Mouse (Mus musculus) spleen, adult 2 months (tissue): Measurements from ENCODE around the gene Rptor. TPM values are rescaled to one million over a fixed set of nuclear protein-coding genes. Genes with fewer than 3 reads are reported as not detected.

ENCODE experiments used
- DNase-seq, 2 experiments: peaks; one replicate each; pipeline versions ENCODE4 v3.0.0 to v3.0.0-alpha.2; 2012 to 2021; ENCODE audit warnings: low spot score in 2 of 2, low read depth in 1 of 2
- H3K27ac ChIP-seq: fragments of 200-500 bp; 2 replicates; pipeline ENCODE4 v1.5.1; 2012; ENCODE audit warnings: low read length, inconsistent platforms; ENCODE audit not compliant: insufficient read depth
- H3K27me3 ChIP-seq: fragments of 200-500 bp; 2 replicates; pipeline ENCODE4 v1.6.1; 2012; ENCODE audit warnings: mild to moderate bottlenecking, moderate library complexity, low read length, inconsistent platforms; ENCODE audit not compliant: control insufficient read depth, insufficient read depth
- H3K36me3 ChIP-seq: fragments of 200-500 bp; 2 replicates; pipeline ENCODE4 v1.6.1; 2012; ENCODE audit warnings: mild to moderate bottlenecking, low read length, inconsistent platforms; ENCODE audit not compliant: control insufficient read depth, insufficient read depth
- H3K4me1 ChIP-seq: fragments of 200-500 bp; 2 replicates; pipeline ENCODE4 v1.6.1; 2011; ENCODE audit warnings: inconsistent platforms; ENCODE audit not compliant: control insufficient read depth, insufficient read depth, insufficient read length
- H3K4me3 ChIP-seq: fragments of 200-500 bp; 2 replicates; pipeline ENCODE4 v1.5.1; 2011; ENCODE audit warnings: mild to moderate bottlenecking, inconsistent platforms; ENCODE audit not compliant: insufficient read depth, insufficient read length; ENCODE audit errors: extremely low read depth
- CTCF ChIP-seq: fragments of 200-500 bp; IDR thresholded peaks from 2 replicates; pipeline ENCODE4 v1.5.1; 2011; ENCODE audit warnings: mild to moderate bottlenecking, inconsistent platforms; ENCODE audit not compliant: insufficient read depth, insufficient read length, insufficient replicate concordance; ENCODE audit errors: extremely low read depth
- POLR2A ChIP-seq: fragments of 200-500 bp; IDR thresholded peaks from 2 replicates; pipeline ENCODE4 v1.6.1; 2011; ENCODE audit warnings: low read depth, low read length, inconsistent platforms
- WGBS: fragments of 180-500 bp; shearing (Covaris S2); methylation state at CpG from one replicate; pipeline ENCODE4 v1.1.7; 2018; 5-methylcytosine and 5-hydroxymethylcytosine counted together
- polyA plus RNA-seq: library from polyadenylated mRNA; depleted of rRNA; stranded (reverse); fragments of >200 nt; gene quantifications from 2 replicates; pipeline ENCODE4 v1.2.3, GENCODE M21; 2012

The Rptor gene
- polyA plus RNA-seq, 1 experiment = 18.0 TPM

- 98% methylated on average over 5 of the region's 5 CpGs for WGBS
- Histone ChIP-seq H3K27me3 (no peaks in the 10 kb centered on the region), H3K4me3 (no peak overlapping the region), H3K36me3 (peaks cover 2% of the 10 kb centered on the region; the same call in 1 of the 2 replicates), H3K27ac (no peak overlapping the region), H3K4me1 (no peaks in the 10 kb centered on the region)
- DNase-seq = no peak
- no peak for TF ChIP-seq POLR2A
- no peak for TF ChIP-seq CTCF
Measured at GRCm38 (mm10) chr11:119766782-119767459, 164.2 kb downstream of the Rptor start.

DNA sequence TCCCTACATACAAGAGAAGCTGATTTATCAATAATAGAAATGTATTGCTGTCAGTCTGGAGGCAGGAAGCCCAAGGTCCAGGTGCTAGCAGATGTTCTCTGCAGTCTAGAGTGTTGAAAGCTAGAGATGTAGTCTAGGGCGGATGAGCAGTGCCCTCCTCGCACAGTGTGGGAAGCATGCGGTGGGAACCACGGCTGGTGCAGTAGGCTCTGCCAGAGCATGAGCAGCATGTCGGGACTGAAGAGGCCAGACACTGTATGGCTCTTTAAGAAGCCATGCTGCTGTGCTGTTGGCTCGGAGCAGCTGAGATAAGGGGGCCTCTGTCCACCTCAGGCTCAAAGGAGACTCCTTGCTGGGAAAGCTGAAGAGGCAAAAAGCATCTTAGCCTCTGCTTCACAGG lies 164.8 kb downstream of the Rptor start:
- H3K27me3 ChIP-seq = no peaks in the 10 kb centered on the region
- 90% methylated on average over 6 of the region's 6 CpGs for WGBS
- no peak for DNase-seq
- H3K36me3 ChIP-seq = peaks cover 2% of the 10 kb centered on the region; the same call in 1 of the 2 replicates
- H3K4me3 ChIP-seq = no peak overlapping the region
- H3K27ac ChIP-seq = no peak overlapping the region
- no peak for TF ChIP-seq CTCF
- TF ChIP-seq POLR2A = no peak
- H3K4me1 ChIP-seq = no peaks in the 10 kb centered on the region

DNA sequence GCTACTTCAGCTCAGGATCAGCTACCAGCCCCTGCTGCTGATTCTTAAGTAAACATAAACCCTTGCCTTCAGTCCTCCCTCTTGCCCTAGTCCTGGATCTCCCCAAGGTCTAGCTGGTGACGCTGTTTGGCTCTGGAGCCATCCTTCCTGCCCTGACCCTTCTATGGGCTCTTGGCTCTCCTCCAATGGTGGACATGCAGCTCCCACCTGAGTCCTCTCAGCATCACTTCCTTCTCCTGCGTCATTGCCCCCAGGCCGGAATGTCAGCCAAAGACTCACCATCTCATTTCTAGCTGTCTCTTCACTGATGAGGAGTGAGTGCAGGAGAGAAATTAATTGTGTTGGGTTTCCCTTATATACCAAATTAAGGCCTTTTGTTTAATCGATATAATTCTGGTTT lies 165.8 kb downstream of the Rptor start:
- TF ChIP-seq POLR2A = no peak
- TF ChIP-seq CTCF = no peak
- Histone ChIP-seq H3K4me1 (no peaks in the 10 kb centered on the region), H3K36me3 (peaks cover 2% of the 10 kb centered on the region; the same call in 1 of the 2 replicates), H3K4me3 (no peak overlapping the region), H3K27me3 (no peaks in the 10 kb centered on the region), H3K27ac (no peak overlapping the region)
- DNase-seq = no peak
- WGBS = 96% methylated on average over 4 of the region's 4 CpGs

GRCm38 (mm10) chr11:119769666-119770065 lies 167.0 kb downstream of the Rptor start:
- peaks cover 2% of the 10 kb centered on the region; the same call in 1 of the 2 replicates for H3K36me3 ChIP-seq
- WGBS = 90% methylated on average over 4 of the region's 4 CpGs
- no peak for TF ChIP-seq POLR2A
- H3K4me3 ChIP-seq = no peak overlapping the region
- H3K4me1 ChIP-seq = no peaks in the 10 kb centered on the region
- no peak for DNase-seq
- H3K27ac ChIP-seq = no peak overlapping the region
- H3K27me3 ChIP-seq = no peaks in the 10 kb centered on the region

DNA sequence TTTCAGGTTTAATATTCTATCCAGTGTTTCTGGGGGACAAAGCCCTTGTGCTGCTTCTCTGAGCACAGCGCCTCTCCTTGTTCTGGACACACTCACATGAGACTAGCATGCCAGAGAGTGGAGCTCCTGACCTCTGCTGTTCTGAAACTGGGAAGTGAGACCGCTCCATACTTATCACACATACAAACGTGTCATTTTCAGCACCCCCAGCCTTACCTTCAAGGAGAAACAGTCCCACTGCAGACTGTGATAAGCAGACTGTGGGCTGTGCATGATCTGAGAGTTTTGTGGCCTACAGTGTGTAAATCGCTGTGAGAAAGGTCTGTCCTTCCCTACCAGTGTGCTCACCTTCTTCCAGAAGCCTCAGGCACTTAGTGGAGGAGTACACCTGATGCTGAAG lies 168.3 kb downstream of the Rptor start:
- H3K4me3 ChIP-seq = no peak overlapping the region
- peaks cover 2% of the 10 kb centered on the region; the same call in 1 of the 2 replicates for H3K36me3 ChIP-seq
- no peaks in the 10 kb centered on the region for H3K27me3 ChIP-seq
- 82% methylated on average over 4 of the region's 4 CpGs for WGBS
- no peak overlapping the region for H3K27ac ChIP-seq
- no peaks in the 10 kb centered on the region for H3K4me1 ChIP-seq
- no peak for DNase-seq
- no peak for TF ChIP-seq POLR2A
- TF ChIP-seq CTCF = no peak

GRCm38 (mm10) chr11:119772896-119773295 lies 170.2 kb downstream of the Rptor start:
- TF ChIP-seq CTCF (no peak), POLR2A (no peak)
- Histone ChIP-seq H3K27ac (no peak overlapping the region), H3K36me3 (peaks cover 2% of the 10 kb centered on the region; the same call in 1 of the 2 replicates), H3K4me3 (no peak overlapping the region), H3K4me1 (no peaks in the 10 kb centered on the region), H3K27me3 (no peaks in the 10 kb centered on the region)
- 83% methylated on average over 3 of the region's 3 CpGs for WGBS
- DNase-seq = no peak

DNA sequence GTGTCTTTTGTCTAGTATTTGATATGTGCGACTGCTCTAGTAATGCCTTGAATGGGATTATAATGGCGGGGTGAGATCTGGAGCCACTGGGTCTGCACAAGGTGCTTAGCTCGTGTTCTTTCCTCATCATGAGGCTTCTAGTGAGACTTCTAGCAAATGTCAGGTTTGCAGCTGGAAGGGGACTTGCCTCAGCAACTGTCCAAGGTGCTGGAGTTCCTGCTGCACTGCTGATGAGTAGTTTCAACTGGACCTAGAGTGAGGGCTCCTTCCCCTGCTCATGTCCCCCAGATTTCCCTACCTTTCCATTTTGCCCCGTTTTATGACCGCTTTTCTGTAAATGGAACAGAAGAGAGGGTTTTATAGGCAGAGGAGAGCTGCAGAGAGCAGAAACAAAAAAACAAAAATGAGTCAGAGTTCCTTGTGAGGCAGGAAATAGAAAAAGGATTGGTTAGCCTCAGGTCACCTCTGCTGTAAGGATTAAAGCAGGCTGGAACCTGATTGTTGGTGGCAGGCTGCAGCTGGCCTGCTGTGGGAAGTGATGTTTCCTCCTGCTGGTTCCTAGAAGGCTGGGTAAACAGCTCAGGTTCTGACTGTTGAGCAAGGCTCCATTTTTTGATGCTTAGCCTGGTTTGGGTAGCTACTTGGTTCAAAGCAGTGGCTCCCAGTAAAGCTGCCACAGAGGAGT lies 172.5 kb downstream of the Rptor start:
- Histone ChIP-seq H3K27ac (no peak overlapping the region), H3K36me3 (peaks cover 2% of the 10 kb centered on the region; the same call in 1 of the 2 replicates), H3K4me1 (peaks cover under 1% of the 10 kb centered on the region; the same call in 1 of the 2 replicates), H3K27me3 (no peaks in the 10 kb centered on the region), H3K4me3 (no peak overlapping the region)
- 90% methylated on average over 5 of the region's 5 CpGs for WGBS
- TF ChIP-seq CTCF (no peak), POLR2A (no peak)
- DNase-seq = no peak
